In the genomic region with DNA sequence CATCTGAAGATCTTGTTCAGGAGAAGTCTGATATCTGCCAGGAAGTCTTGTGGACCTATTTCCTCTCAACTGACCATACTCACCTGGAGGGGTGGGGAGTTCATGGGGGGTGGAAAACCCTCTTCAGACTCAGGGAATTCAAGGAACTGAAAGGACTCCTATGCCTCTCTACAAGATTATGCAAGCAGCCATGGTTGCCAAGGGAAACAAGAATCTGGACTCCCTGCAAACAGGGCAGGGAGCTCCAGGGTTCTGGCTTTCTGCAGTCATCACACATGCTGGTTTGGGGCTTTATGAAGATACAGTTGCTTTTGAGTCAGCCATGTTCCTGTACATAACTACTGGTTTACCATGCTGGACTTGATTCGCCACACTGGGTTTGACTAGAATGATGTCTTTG, we compare ENCODE assay signal across 11 mouse cellular contexts.
"Had no signal": no experiment of that assay in that cellular context is flagged by ENCODE, and none has a peak within 500 bp of the region (broad histone marks: within the 10 kb centered on the region; RNA-seq: fewer than 3 reads in every experiment).

No protein-coding gene starts in this region.

- DNase-seq: lung, adult 18-20 months; lung, embryonic 14.5 days; lung, postnatal 10 days; lung, postnatal 4 days; midbrain, embryonic 14.5 days; right cerebral cortex, postnatal 14 days; right cerebral cortex, postnatal 4 days; spleen, adult 18-20 months; thymus, adult 18-20 months; thymus, postnatal 14 days; thymus, postnatal 4 days had no signal
